Mouse (Mus musculus) subcutaneous adipose tissue, adult 2 months (tissue): ENCODE measurements around the gene Ndufa3. TPM values are rescaled to one million over a fixed set of nuclear protein-coding genes. Genes with fewer than 3 reads are reported as not detected.

Experiments
- polyA plus RNA-seq: library from polyadenylated mRNA; depleted of rRNA; stranded (reverse); fragments of >200 nt; gene quantifications from 2 replicates; pipeline ENCODE4 v1.2.3, GENCODE M21; 2012; ENCODE audit warnings: low replicate concordance; rRNA removed

Gene Ndufa3
- 278 and 365 TPM in 2 replicates for polyA plus RNA-seq

GRCm38 (mm10) chr7:3617242-3617995, at the start of gene Ndufa3:
Gene Ndufa3, plus strand, starts transcription at chr7:3617373.

GRCm38 (mm10) chr7:3616057-3616388, 1.1 kb upstream of the Ndufa3 start, which contains the start of gene Oscar:
Gene Oscar, minus strand, starts transcription at chr7:3616157.

GRCm38 (mm10) chr7:3629543-3630477, 12.6 kb downstream of the Ndufa3 start, which contains the start of the genes Tfpt and Prpf31:
Gene Tfpt, minus strand, starts transcription at chr7:3629929.
Gene Prpf31, plus strand, starts transcription at chr7:3629985.

GRCm38 (mm10) chr7:3644672-3645487, 27.7 kb downstream of the Ndufa3 start, which contains the start of gene Cnot3:
Gene Cnot3, plus strand, starts transcription at chr7:3645268.

GRCm38 (mm10) chr7:3665215-3666114, 48.3 kb downstream of the Ndufa3 start, which contains the start of gene Leng1:
Gene Leng1, minus strand, starts transcription at chr7:3665840.

Other genes with a start within 250 kb of the Ndufa3 start
- 0.31 TPM in 1 of 2 replicates, not detected in the other for gene Cacng8, start 226.7 kb upstream of the Ndufa3 start, polyA plus RNA-seq
- not detected in 2 replicates for gene Cacng6, start 193.2 kb upstream of the Ndufa3 start, polyA plus RNA-seq
- gene Tarm1, start 114.7 kb upstream of the Ndufa3 start, polyA plus RNA-seq, result 0.15 and 0.20 TPM in 2 replicates
- gene Oscar, start 1.2 kb upstream of the Ndufa3 start, polyA plus RNA-seq, result 0.21 and 0.36 TPM in 2 replicates
- 11.6 and 11.8 TPM in 2 replicates for gene Tfpt, start 12.6 kb downstream of the Ndufa3 start, polyA plus RNA-seq
- 25.6 and 39.6 TPM in 2 replicates for gene Prpf31, start 12.6 kb downstream of the Ndufa3 start, polyA plus RNA-seq
- 43.6 and 70.0 TPM in 2 replicates for gene Cnot3, start 27.9 kb downstream of the Ndufa3 start, polyA plus RNA-seq
- 5.2 and 5.6 TPM in 2 replicates for gene Leng1, start 48.5 kb downstream of the Ndufa3 start, polyA plus RNA-seq
- 5.0 and 61.2 TPM in 2 replicates for gene Tmc4, start 60.2 kb downstream of the Ndufa3 start, polyA plus RNA-seq
- gene Tsen34, start 75.5 kb downstream of the Ndufa3 start, polyA plus RNA-seq, result 95.9 and 159 TPM in 2 replicates
- 34.0 and 69.4 TPM in 2 replicates for gene Mboat7, start 76.2 kb downstream of the Ndufa3 start, polyA plus RNA-seq
- gene Rps9, start 86.6 kb downstream of the Ndufa3 start, polyA plus RNA-seq, result 1,410 and 2,641 TPM in 2 replicates
- 26.6 and 30.3 TPM in 2 replicates for gene Pirb, start 103.0 kb downstream of the Ndufa3 start, polyA plus RNA-seq
- gene Gm15448, start 208.3 kb downstream of the Ndufa3 start, polyA plus RNA-seq, result 0.37 and 0.82 TPM in 2 replicates
- gene Pira2, start 227.7 kb downstream of the Ndufa3 start, polyA plus RNA-seq, result 1.3 and 1.7 TPM in 2 replicates